Mouse (Mus musculus) kidney, adult 8-10 months (tissue): Measurements from ENCODE around the gene Prr22.

ENCODE experiments used
- DNase-seq, 2 experiments: peaks; one replicate each; pipeline ENCODE4 v3.0.0; 2022

The Prr22 gene

DNA sequence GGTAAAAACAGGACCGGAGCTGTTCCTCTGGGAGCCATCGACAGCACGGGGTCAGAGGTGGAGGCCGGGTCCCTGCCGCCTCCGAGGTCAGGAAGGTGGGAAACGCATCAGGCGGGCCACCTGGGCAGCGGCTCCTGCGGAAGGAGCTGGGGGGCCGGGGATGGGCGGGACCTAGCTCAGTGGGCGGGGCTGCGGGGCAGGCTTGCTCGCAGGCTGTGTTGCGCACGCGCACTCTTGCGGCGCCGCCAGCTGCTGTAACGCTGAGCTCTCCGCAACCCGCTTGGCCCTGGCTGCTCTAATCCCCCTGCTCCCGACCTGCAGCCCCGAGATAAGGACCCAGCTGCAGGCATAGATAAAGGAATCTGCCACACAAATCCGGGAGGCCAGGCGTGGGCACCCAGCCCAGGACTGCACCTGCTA is 8.0 kb upstream of the Prr22 start:
- peak; percentile 83 to 86 for DNase-seq

DNA sequence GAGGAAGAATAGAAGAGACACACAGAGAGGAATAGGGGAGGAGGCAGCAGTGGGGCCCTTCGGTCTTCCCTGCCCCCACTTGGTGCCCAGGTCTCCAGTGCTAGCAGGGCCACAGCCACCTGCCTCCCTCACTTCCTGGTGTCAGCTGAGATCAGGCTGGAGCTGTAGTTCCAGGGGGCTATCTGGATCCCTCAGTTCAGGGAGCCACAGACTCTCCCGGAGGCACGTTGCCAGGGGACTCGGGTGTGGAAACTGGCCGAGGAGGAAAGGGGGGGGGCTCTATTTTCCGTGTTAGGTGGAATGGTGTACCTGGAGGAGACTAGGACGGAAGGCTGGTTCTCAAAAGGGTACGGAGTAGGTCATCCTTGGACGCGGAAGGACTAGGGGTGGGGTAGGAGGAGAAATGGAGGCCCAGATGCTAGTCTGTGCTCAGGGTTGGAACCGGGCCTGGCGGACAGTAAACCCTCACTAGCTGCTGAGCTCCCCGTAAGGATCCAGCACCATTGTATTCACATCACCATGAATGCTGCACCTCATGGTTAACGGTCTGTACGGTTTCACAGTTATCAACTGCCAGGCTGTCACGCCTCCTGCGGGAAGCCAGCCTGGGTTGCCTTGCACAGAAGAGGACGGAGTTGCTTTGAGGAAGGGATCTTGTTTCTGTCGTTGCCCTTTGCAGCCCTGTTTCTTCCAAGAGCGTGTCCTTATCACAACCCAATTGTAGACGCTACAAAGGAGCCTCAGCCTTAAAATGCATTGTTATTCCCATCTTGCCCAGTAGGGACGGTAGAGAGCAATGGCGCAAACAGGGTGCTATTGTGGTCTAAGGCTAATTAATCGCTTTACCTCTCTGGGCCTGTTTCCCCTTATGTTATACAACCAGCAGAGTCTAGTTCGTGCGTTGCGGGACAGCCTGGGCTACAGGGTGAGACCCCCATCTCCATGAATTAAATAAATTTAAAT is 7.0 kb upstream of the Prr22 start:
- peak; percentile 64 to 74 for DNase-seq

DNA sequence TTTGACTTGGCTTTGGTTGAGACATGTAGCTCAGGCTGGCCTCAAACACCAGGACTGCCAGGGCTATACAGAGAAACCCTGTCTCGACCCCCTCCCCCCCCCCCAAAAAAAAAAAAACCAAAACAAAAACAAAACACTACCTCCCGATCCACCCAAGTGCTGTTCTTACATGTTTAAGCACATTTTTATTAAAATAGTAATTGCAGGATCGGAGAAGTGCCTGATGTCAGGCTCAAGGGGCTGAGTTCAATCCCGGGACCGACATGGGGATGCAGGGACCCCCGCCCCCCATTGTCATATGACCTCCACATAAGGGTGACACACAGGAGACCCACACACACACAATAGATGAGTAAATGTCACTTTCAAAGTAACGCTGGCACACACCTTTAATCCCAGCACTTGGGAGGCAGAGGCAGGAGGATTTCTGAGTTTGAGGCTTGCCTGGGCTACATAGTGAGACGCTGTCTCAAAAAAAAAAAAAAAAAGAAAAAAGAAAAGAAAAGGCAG is 6.3 kb upstream of the Prr22 start:
- DNase-seq, result no peak

DNA sequence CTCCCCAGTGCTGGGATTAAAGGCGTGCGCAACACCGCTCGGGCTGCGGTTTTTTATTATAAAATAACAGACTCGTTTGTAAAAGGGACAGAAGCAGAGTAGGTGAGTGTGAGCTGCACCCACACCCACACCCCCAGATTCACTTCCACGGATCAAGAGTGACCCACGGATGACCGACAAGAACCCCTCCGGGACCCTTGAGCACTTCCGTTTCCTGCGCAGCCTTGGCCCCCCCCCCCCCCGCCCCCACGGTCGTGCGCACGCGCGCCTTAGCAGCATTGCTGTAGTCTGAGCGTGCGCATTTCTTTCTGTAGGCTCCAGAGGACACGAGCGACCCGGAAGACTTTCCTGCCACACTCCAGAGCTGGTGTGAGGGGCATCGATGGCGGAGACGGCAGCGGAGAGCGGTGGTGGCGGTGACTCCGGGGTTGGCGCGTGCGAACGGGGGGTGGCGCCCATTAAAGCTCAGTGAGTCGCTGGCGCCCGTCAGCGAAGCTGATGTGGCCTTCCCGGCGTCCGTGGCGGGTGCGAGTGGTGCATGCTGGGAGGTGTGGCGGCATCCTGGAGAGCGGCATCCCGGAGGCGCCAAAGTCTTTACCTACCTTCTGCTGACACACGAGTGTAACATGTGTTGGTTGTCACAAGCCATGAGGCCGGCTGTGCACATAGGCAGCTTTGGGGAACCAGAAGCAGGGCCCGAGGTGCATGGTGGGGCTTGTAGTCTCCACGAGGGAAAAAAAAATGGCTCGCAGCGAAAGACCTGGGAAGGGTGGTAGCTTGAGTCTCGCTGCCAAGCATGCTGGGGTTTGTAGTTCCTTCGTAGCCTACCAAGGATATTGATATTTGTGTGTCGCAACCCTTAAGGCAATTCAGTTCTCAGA is 5.3 kb upstream of the Prr22 start, which contains the start of gene Dus3l:
TSS of gene Dus3l (plus strand) at position 284 of the 881 bp plus-strand sequence.
- DNase-seq, result peak; percentile 88 to 91

DNA sequence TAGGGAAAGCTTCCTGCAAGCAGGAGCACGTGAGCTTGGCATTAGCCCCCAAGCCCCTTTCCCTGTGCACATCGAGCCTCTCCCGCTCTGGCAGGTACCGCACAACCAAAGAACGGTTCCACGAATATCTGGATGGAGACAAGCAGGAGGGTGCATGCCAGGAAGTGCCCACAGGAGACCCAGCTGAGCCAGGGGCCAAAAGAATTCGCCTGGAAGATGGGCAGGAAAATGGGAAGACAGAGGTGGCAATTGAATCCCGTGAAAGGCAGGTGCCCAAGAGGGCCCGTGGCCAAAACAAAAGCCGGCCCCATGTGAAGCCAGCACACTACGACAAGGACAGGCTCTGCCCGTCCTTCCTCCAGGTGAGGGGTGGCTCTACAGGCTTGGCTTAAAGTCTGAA is 4.6 kb upstream of the Prr22 start:
- no peak for DNase-seq

DNA sequence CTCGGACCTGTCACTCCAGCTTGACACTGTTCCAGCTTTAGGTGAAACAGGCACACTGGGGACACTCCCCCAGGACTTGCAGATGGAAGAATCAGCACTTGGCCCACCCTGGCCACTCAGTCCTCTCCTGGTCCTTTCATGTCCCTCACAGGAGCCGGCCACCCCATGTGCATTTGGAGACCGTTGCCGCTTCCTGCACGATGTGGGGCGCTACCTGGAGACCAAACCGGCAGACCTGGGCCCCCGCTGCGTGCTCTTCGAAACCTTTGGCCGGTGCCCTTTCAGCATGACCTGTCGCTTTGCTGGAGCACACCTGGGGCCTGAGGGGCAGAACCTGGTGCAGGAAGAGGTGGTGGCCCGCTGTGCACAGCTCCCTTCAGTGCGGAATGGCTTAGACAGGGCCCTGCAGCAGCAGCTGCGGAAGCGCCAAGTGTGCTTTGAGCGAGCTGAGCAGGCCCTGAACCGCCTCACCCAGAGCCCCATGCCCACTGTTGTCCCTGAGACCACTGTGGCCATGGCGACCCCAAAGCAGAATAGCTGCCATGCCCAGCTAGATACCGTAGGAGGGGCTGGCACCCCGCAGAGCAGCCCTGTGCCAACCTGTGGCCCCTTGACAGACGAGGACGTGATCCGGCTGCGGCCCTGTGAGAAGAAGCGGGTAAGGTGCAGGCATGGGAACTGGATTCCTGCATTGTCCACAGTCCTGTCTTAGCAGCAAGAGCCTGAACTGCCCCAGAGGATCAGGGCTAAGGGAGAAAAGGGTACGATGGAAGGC is 3.2 kb upstream of the Prr22 start:
- no peak for DNase-seq

DNA sequence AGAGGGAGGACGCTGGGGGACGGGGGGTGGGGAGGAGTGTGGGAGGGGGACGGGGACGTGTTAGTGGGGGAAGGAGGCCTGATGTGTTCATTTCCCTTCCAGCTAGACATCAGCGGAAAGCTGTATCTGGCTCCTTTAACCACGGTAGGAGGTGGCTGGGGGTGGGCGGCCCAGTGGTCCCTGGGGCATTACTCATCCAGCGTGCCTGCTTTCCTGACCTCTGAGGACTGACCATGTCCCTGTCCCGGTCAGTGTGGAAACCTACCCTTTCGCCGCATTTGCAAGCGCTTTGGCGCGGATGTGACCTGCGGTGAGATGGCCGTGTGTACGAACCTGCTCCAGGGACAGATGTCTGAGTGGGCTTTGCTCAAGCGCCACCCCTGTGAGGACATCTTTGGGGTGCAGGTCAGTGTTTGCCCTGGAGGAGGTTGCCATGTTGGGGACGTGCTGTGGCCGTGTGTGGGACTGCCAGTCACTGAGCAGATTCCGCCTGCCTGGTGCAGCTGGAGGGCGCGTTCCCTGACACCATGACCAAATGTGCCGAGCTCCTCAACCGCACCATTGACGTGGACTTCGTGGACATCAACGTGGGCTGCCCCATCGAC is 2.4 kb upstream of the Prr22 start:
- DNase-seq, result no peak

DNA sequence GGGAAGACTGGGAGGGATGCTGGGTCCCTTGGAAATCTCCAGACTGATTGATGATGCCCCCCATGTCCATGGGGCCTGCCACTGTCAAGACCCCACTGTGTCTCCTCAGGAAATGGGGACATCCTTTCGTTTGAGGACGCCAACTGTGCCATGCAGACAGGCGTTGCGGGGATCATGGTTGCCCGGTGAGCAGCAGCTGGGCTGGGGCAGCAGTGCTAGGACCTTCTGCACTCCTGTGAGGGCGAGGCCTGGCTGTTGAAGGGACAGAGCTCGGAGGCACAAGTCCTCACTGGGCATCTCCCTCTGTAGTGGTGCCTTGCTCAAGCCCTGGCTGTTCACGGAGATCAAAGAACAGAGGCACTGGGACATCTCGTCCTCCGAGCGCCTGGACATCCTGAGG is 1.1 kb upstream of the Prr22 start:
- no peak for DNase-seq

DNA sequence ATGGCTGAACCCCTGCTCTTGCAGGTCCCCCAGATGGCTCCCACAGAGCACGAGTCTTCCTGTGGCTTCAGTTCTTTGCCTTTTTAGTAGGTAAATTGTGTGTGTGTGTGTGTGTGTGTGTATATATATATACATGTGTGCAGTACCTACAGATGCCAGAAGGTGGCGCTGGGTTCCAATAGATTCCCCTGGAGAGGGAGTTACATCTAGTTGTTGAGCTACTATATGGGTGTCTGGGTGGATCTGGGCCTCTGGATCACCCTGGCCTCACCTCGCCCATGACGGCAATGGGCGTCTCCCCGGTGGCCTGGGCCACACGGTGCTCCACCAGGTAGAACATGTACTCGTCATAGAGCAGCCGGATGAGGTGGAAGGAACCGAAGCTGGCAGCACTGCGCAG is 7.5 kb downstream of the Prr22 start:
- no peak for DNase-seq

DNA sequence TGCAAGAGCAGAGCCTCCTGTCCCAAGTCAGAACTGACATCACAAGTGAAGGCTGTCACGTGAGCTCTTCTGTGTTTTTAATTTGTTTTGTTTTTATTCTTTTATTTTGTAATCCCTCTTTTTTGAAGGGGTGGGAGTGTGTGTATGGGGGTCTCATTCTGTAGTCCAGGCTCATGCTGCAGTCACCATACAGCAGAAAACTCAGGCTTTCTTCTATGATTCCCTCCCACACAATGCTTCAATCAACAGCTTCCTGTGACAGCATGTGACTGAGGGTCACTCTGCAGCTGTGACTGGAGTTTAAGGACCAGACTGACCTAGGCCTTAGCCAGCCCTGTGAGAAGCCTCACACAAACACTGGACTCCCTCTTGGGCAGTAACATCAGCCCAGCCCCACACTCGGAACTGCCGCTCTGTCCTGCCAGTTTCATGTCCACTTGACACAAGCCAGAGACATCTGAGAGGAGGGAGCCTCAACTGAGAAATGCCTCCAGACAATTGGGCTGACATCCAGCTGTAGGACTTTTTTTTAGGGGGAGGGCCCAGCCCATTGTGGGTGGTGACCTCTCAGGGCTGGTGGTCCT is 8.8 kb downstream of the Prr22 start:
- DNase-seq, result no peak

DNA sequence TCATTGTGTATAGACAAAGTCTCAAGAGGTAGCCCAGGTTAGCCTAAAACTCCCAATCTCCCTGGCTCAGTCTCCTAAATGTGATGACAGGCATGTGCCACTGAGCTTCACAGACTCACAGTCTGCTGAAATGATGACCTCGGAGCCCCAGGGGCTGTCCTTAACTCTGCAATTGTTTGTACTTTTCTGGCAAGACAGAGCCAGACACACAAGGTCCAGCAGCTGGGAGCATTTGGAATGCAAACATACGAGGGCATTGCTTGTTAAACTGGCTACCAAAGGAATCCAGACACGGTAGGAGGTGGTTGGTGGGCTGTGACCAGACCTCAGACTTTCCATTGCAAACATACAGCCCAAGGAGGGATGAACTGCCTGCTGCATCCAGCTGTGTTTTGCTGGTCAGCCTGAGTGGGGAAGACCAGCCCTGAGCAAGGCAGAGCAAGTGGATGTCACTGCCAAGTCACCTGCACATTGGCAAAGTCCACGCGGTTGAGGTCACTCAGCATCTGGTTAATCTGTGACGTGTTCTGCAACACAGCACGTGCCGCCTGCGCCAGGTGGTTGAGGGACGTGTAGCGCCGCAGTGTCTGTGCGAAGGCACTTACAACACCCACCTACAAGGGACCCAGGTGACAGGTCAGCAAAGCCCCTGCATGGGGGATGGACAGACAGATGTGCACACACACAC is 10.4 kb downstream of the Prr22 start:
- DNase-seq, result peak; percentile 61 to 79

DNA sequence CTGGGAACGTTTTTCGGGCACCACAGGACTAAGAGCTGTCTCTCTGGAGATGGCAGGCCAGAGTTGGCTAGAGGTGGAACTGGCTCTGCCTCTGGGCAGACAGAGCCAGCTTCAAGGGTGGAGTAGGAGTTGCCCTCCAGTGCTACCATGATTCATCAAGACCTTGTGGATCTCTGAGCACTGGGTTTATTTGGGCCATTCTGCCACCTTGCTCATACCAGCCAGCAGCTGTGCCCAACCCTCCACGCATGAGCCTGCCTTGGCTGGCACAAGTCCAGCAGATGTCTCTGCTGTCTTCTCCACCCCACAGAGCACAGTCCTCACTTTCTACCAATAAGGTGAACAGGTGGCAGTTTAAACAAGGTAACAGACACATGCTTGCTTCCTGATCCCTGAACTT is 18.8 kb downstream of the Prr22 start:
- no peak for DNase-seq

DNA sequence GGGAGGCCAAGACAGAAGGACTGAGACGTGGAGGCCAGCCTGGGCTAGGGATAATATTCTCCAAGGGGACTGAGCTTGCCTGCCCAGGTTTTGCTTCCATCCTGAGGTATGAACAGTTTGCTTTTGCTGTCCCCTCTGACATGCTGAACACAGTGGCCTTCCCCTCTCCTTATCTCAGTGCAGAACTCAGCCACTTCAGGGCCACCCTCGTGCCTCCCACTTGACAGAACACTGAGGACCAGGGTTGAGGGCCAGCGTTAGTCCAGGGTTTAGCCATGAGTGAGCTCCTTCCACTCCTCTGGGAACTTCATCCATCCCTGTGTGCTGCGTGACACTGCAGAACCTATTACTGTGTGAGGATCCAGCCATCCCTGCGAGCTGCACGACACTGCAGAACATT is 19.2 kb downstream of the Prr22 start:
- DNase-seq, result no peak

DNA sequence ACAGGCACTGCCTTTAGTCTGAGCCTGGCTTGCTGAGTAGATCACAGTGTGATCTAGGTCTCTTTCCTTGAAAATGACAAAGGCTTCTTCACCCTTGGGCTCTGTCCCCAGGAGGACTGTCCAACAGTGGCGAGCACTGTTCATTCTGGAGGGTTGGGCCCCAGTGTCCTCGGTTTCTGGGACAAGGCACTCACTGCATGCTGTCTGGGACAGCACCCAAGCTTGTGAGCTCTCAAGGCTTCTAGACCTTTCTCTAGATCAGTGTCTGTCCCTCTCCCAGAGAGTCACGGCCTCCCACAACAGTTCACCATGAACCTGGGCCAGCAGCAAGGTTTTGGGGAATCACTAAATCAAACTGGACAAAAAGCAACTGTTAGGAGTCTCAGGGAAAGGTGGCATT is 22.5 kb downstream of the Prr22 start:
- DNase-seq, result no peak

DNA sequence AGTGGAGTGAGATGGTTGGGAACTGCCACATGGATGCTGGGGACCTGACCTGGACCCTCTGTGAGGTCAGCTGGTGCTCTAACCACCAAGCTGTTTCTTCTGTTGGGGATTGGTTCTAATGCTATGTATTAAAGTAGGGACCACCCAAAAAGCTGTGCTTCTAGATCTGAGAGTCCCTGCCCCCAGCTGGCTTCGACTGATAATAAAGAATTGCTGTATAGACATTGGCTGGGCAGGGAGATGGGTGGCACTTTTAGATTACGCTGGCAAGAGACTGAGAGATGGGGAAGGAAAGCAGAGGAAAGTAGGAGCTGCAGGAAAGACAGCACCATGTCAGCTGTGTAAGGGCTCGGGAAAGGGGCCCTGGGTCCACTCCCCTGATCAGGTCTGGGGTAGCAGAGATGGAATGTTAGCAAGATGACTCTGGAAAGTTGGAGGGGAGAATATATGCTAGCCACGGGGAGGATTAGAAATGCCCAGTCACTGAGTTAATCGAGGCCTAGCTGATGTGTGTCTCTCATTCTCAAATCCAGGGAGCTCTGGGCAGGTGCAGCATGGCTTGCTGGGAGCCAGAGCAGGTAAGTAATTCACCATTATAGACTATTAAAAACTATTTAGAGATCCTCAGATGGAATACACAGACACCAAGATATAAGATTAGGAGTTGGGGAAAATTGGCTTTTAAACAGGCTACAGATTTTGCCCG is 23.7 kb downstream of the Prr22 start:
- no peak for DNase-seq

DNA sequence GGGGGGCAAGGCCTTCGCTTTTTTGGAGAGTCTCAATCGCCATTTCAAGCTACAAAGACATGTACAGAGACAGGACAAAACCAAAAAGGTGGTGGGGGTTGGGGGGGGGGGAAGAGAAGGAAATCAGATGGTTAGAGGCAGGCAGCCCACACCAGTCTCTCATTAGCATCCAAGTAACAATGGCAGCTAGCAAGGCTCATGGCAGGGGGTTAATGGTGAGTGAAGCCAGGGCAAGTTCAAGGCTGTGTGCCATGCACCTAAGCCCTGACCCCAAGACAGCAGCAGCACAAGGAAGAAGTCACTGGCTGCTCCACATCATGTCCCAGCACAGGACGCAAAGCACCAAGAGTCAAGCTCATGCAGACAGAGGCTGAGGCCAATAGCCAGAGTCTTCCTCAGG is 29.2 kb downstream of the Prr22 start:
- no peak for DNase-seq

DNA sequence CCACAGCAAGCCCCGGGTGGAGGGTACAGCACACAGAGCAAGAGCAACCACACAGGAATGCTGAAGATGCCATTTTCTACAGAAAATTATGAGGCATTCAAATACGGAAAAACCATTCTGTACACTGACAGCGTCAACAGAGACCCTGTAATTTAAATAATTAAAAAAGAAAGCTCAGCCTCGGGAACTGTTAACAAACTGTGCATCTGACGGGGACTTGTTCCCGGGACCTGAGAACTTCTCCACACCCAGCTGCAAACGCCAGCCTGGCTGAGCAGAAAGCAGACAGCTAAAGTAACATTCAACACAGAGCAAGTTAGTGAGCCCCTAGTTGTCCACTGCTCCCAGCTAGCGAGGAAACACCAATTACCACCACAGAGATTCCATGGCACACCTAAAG is 32.0 kb downstream of the Prr22 start:
- no peak for DNase-seq

DNA sequence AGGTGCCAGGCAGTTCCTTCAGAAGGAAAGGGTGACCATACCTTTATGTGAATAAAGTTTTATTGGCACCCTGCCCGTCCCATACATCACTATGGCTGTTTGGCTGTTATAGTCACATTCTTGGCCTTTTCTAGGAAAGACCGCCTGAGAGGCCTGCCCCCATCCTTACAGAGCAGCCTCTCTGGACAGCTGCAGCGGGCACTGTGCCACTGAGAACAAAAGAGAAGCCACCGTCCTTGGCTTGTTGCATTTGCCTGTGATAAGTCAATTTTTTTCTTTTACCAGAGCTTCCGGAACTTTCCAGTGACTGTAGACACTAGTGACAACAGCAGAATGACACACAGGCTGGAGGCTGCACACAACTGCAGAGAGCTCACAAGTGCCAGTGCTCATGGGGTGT is 34.9 kb downstream of the Prr22 start:
- no peak for DNase-seq

DNA sequence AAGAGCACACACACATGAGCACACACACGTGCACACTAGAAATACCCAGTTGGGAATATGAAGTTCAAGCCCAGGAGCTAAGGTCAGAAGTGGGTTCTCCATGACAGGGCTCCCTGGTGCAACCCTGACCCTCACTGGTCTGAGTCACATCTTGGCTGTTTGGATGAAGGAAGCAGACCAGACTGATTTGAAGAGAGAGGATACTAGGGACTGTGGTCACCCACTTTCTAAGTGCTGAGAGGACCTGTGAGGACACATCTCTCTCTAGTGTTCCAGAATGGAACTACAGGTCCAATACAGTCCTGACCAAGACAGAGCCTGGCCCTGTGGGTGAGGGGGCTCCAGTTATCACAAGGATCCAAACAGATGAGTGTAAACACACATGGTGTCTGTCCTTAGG is 35.7 kb downstream of the Prr22 start:
- DNase-seq, result no peak

DNA sequence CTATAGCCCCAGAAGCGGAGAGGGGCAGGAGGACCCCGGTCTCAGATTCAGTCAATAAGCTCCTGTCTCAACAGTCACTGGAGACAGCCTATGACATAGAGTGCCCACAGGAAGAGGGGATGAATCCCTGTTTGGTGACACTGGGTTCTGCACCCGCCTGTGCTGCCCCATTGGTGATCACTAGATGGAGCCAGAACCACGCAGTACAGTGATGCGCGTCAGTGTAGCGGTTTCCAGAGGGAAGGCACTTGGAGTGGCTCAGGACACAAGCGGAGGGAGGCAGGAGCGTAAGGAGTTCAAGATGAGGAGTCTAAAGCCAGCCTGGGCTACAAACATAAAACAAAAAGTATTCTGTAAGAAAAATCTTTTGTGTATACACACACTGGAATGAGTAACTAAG is 38.5 kb downstream of the Prr22 start:
- peak; percentile 51 to 77 for DNase-seq

DNA sequence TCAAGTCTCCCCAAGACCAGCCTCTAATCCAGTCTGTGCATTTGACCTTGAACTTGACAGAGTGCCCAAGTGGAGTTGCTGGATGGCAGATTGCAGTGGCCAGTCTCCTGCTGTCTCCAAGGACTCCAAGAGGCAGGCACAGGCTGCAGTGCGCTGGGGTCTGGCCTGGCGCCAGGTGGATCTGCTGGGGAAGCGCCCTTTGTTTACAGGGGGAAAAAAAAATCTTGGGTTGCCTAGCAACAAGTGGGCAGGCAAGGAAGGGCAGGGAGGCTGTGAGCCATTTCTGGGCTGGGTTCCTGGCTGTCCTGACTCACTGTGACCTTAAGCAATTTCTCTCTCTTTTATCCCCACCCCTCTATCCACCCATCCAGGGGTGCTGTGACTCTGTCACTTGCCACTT is 40.2 kb downstream of the Prr22 start:
- peak; percentile 69 to 84 for DNase-seq
